Mouse (Mus musculus) kidney, embryonic 16.5 days (tissue): ENCODE measurements at regions not wholly inside any gene's neighbourhood (a gene's known extent, or its start where the extent isn't known, plus 50 kb on each side); places are given as distances from the start of the nearest gene placed in this dataset.

Experiments used
- ATAC-seq: fragments of 200-750 bp; cut with Nextera tagmentation; 2 replicates; pipeline ENCODE4 v1.8.0; 2017; ENCODE audit warnings: moderate TSS enrichment; ENCODE audit not compliant: low FRiP score, low TSS enrichment
- H3K27ac ChIP-seq: fragments of 300-500 bp; sonication (generic); 2 replicates; pipeline ENCODE4 v1.5.1; 2014; ENCODE audit warnings: low read length
- H3K27me3 ChIP-seq: fragments of 300-500 bp; sonication (generic); 2 replicates; pipeline ENCODE4 v1.6.1; 2014; ENCODE audit warnings: low read length, control low read depth, mixed read lengths; ENCODE audit not compliant: insufficient read depth
- H3K36me3 ChIP-seq: fragments of 300-500 bp; sonication (generic); 2 replicates; pipeline ENCODE4 v1.6.1; 2014; ENCODE audit warnings: low read length, control low read depth, mixed read lengths; ENCODE audit not compliant: insufficient read depth
- H3K4me1 ChIP-seq: fragments of 300-500 bp; sonication (generic); 2 replicates; pipeline ENCODE4 v1.6.1; 2014; ENCODE audit warnings: low read length, control low read depth, mixed read lengths; ENCODE audit not compliant: insufficient read depth
- H3K4me2 ChIP-seq: fragments of 300-500 bp; sonication (generic); replicated peaks from 2 replicates; pipeline ENCODE4 v1.6.1; 2014; ENCODE audit warnings: low read depth, low read length
- H3K4me3 ChIP-seq: fragments of 300-500 bp; sonication (generic); 2 replicates; pipeline ENCODE4 v1.5.1; 2014; ENCODE audit warnings: mild to moderate bottlenecking, low read length
- H3K9ac ChIP-seq: fragments of 300-500 bp; sonication (generic); replicated peaks from 2 replicates; pipeline ENCODE4 v1.6.1; 2014; ENCODE audit warnings: low read length
- H3K9me3 ChIP-seq: fragments of 300-500 bp; sonication (generic); 2 replicates; pipeline ENCODE4 v1.6.1; 2016; ENCODE audit warnings: low read length, control low read depth
- WGBS: fragments of 180-500 bp; shearing (Covaris S2); extraction: QIAGEN DNeasy Blood & Tissue Kit; methylation state at CpG from one replicate; pipeline ENCODE4 v1.1.7; 2014; 5-methylcytosine and 5-hydroxymethylcytosine counted together

DNA sequence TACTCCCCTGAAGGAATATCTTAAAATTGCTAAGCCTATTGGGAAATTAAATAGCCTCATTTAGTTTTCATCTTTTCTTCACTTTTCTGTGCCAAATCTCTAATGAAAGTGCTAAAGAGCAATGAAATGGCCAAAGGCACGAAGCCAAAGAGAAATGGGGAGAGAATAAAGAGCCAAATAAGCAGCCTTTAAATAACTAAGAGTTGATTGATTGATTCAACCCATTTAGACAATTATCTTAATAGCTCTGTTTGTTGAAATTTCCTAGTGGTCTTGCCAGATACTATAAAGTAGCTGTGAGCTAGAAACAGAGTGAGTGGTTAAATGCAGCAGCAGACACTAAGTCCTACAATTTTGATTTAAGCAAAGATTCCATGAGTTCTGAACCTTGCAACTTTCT, 891.9 kb downstream of the Slitrk1 start:
- Histone ChIP-seq H3K4me2 (no peak overlapping the region), H3K36me3 (no peaks in the 10 kb centered on the region), H3K4me1 (no peaks in the 10 kb centered on the region), H3K9ac (no peak overlapping the region), H3K4me3 (no peak overlapping the region), H3K27me3 (no peaks in the 10 kb centered on the region), H3K9me3 (no peaks in the 10 kb centered on the region), H3K27ac (no peak overlapping the region)
- no peak for ATAC-seq
- WGBS = 35% methylated on average over 1 of the region's 1 CpGs

DNA sequence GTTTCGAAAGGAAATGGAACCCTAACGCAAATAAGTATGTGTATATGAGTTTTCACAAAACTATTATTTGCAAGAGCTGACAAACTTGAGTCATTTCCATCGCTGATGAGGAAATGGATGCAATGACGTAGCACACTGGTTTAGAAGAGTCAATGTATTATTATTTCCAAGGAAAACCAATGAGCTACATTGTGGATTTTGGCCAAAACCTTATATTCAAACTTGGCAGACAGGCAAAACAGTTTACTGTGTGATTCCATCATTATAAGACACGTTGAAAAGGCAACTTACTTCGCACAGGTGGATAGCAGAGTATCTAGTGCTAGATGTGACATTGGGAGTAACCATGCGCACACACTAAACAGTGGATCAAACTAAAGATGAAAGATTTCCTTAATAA, 892.6 kb downstream of the Slitrk1 start:
- ATAC-seq = no peak
- H3K4me2 ChIP-seq = no peak overlapping the region
- H3K9me3 ChIP-seq = no peaks in the 10 kb centered on the region
- H3K27me3 ChIP-seq = no peaks in the 10 kb centered on the region
- no peaks in the 10 kb centered on the region for H3K4me1 ChIP-seq
- no peak overlapping the region for H3K27ac ChIP-seq
- no peaks in the 10 kb centered on the region for H3K36me3 ChIP-seq
- H3K9ac ChIP-seq = no peak overlapping the region
- 83% methylated on average over 7 of the region's 7 CpGs for WGBS
- H3K4me3 ChIP-seq = no peak overlapping the region

DNA sequence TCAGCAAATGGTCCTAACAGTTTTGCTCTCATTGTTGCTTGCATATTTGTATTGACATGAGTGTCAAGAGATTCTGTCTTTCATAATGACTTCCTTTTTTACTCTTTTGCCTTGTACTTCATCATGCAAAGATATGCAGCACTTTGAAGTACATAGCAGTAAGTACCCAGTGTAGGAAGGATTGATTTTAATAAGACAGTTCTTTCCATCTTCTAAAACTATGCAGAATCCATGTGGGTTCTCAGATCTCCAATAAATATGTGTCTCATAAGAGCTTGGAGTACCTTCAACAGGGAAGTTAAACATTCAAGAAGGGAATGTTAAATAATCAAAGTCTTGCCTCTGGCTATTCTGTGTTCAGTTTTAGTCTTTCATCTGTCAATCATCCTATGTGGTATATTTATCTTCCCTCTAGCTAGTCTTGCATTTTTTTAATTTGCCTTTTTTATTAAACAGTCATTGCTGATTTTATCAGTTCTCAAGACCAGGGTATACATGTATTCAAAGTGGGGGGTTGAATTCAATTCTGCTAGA, 926.1 kb downstream of the Slitrk1 start:
- no peak overlapping the region for H3K4me2 ChIP-seq
- H3K9me3 ChIP-seq = no peaks in the 10 kb centered on the region
- no peak for ATAC-seq

DNA sequence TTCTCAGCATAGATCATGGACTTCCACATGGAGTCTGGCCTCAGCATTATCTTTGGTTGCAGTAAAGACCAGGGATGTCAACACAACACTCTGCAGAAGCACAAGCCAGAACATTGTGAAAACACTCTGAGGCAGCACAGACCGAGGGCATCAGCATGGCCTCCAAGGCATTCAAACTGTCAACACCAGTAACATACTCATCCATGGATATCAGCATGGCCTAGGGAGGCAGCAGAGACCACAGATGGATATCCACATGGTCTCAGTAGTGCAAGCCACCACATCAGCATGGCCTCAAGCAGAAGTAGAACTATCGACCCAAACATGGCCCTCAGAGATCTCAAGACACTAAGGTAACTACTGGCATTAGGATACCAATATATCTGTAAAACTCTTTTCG, 935.8 kb downstream of the Slitrk1 start:
- ATAC-seq = no peak
- Histone ChIP-seq H3K4me3 (no peak overlapping the region), H3K9me3 (no peaks in the 10 kb centered on the region), H3K36me3 (no peaks in the 10 kb centered on the region), H3K9ac (no peak overlapping the region), H3K27ac (no peak overlapping the region), H3K27me3 (no peaks in the 10 kb centered on the region), H3K4me2 (no peak overlapping the region), H3K4me1 (no peaks in the 10 kb centered on the region)
- WGBS = 77% methylated on average over 3 of the region's 3 CpGs

More for the DNA sequence above, 926.1 kb downstream of the Slitrk1 start:
- Histone ChIP-seq H3K27me3 (no peaks in the 10 kb centered on the region), H3K9ac (no peak overlapping the region), H3K27ac (no peak overlapping the region), H3K36me3 (no peaks in the 10 kb centered on the region), H3K4me1 (no peaks in the 10 kb centered on the region), H3K4me3 (no peak overlapping the region)

DNA sequence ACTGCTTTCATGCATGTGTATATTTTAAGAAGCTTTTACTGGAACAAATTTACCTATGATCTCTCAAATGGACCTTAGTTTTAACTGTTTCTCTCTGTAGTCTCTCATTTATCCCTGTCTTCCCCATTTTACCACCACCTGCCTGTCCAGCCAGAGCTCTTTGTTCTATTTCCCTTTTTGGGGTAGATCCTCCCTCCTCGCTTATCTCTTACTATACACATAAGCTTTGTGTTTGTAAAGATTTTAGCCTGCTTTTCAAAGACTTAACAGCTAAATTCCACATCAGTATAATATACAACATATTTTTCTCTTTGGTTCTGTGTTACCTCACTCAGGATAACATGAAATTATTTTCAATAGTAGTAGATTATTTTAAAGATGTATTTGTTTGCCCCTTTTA, 961.9 kb downstream of the Slitrk1 start:
- Histone ChIP-seq H3K9ac (no peak overlapping the region), H3K27me3 (no peaks in the 10 kb centered on the region), H3K4me1 (no peaks in the 10 kb centered on the region), H3K4me2 (no peak overlapping the region), H3K27ac (no peak overlapping the region), H3K4me3 (no peak overlapping the region), H3K9me3 (no peaks in the 10 kb centered on the region), H3K36me3 (no peaks in the 10 kb centered on the region)
- 84% methylated on average over 1 of the region's 1 CpGs for WGBS
- no peak for ATAC-seq

DNA sequence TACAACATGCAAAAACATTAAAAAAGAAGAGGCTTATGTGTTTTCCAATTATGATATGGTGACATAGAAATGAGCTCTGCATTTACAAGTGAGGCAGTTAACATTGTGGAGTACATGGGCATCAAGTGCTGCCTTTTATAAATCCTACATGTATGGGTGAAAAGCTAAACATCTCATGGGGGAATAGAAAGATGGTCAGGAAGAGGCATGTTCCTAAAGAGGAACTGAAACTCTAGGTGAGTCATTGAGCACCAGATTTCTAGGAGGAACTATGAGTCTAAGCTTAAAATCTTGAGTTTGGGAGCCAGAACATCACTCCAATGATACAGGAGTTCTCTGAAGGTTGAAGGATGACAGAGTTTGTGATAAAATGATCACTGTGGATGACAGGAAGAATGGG, 1010.2 kb downstream of the Slitrk1 start:
- Histone ChIP-seq H3K4me2 (no peak overlapping the region), H3K27ac (no peak overlapping the region), H3K9me3 (no peaks in the 10 kb centered on the region), H3K4me1 (no peaks in the 10 kb centered on the region), H3K9ac (no peak overlapping the region), H3K27me3 (no peaks in the 10 kb centered on the region), H3K36me3 (no peaks in the 10 kb centered on the region), H3K4me3 (no peak overlapping the region)
- no peak for ATAC-seq

DNA sequence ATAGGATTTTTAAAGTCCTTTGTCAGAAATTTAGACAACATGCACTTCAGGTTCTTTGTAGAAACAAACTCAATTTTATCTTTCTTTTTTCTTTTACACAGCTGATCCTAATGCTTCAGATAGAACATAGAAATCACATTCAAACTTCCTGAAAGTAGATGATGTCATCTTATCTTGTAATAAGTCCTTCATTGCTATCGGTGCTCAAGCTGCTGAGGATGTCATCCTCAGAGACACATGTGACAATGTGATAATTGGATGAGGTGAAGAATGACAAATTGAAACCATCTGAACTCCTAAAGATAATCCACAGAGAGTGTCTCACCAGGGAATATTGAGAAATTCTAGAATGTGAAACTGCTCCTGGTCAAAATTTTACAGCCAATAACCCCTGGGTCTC, 1012.1 kb downstream of the Slitrk1 start:
- Histone ChIP-seq H3K27ac (no peak overlapping the region), H3K4me2 (no peak overlapping the region), H3K9ac (no peak overlapping the region), H3K4me1 (no peaks in the 10 kb centered on the region), H3K27me3 (no peaks in the 10 kb centered on the region), H3K4me3 (no peak overlapping the region), H3K36me3 (no peaks in the 10 kb centered on the region), H3K9me3 (no peaks in the 10 kb centered on the region)
- 81% methylated on average over 1 of the region's 1 CpGs for WGBS
- ATAC-seq = no peak

DNA sequence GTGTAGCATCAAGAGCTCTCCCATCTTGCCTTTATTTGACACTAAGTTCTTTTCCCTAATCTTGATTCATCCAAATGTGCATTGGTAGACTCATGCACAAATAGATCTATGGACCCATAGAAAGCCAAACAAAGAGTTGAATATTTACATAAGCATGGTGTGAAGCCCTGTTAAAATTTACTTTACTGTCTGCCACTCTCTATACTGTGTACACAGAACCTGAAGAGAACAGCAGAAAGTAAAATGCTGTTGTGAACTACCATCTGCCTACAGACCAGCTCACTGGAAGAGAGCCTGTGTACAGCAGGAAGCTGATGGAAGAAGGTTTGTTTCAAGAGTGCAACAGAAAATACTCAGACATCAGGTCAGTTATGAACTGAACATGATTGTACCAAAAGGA, 1053.1 kb downstream of the Slitrk1 start:
- Histone ChIP-seq H3K4me1 (no peaks in the 10 kb centered on the region), H3K4me3 (no peak overlapping the region), H3K27ac (no peak overlapping the region), H3K9me3 (no peaks in the 10 kb centered on the region), H3K36me3 (no peaks in the 10 kb centered on the region), H3K4me2 (no peak overlapping the region), H3K27me3 (no peaks in the 10 kb centered on the region), H3K9ac (no peak overlapping the region)
- no peak for ATAC-seq

DNA sequence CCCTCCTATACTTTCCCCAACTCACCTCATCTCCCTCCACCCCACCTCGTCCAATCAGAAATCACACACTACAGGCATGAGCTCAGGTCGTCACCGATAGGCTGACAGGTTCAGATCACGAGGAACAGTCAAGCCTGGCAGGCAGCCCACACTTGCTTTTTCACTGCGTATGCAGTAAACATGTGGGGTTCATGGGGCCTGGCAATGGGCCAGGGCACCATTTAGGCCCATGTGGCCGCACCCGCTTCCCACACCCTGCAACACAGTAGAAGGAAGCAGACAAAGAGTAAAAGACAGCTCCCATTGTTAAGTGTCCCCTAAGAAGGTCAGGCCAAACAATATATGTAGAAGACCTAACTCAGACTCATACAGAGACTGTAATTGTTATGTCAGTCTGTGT, 1064.3 kb downstream of the Slitrk1 start:
- no peak overlapping the region for H3K4me2 ChIP-seq
- no peak overlapping the region for H3K4me3 ChIP-seq
- no peaks in the 10 kb centered on the region for H3K9me3 ChIP-seq
- no peak overlapping the region for H3K9ac ChIP-seq
- no peaks in the 10 kb centered on the region for H3K36me3 ChIP-seq
- no peaks in the 10 kb centered on the region for H3K4me1 ChIP-seq
- peak; percentile 35; the same call in 1 of the 2 replicates for ATAC-seq
- H3K27me3 ChIP-seq = no peaks in the 10 kb centered on the region
- 85% methylated on average over 7 of the region's 7 CpGs for WGBS
- H3K27ac ChIP-seq = no peak overlapping the region

DNA sequence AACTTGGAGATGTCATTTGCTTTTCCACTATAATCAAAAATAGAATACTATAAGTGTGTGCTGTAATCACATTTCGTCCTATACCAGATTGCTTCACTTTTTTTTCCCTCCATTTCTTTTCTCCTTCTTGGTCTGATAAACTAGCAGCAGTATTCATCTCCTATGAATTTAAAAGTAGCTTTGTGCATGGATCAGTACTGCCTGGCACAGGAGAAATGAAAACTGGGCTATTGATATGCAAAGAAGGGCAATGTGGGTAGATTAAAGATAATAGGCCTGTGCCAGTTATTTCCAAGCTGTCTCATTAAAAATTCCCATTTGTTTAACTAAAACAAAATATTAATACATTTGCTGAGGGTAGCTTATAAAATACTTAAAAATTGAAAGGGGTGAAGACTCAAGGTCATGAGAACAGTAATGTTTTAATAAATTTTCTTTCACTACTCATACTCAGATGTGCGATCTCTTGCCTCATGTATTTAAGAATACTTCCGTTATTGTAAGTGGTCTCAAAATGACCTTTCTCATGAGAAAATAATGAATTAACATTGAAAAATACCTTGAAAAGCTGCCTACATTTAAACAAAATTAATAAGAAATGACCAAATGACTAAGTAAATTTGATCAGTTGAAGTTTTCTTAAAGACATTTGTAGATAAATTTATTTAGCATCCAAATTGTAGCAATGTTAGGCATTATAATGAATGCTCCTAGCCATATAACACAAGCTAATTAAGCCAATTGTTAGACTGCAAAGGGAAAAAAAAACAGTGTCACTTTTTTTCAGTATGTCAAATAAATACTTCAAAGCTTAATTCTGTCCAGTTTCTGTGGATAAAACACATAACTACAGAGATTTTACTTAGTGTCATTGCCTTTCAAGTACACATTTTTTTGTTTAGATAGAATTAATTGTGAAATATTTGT, 1068.4 kb downstream of the Slitrk1 start:
- WGBS = 86% methylated on average over 3 of the region's 3 CpGs
- Histone ChIP-seq H3K4me2 (no peak overlapping the region), H3K27me3 (no peaks in the 10 kb centered on the region), H3K27ac (no peak overlapping the region), H3K9ac (no peak overlapping the region), H3K4me3 (no peak overlapping the region), H3K36me3 (no peaks in the 10 kb centered on the region), H3K4me1 (no peaks in the 10 kb centered on the region), H3K9me3 (no peaks in the 10 kb centered on the region)
- no peak for ATAC-seq
